Mouse (Mus musculus): ENCODE measurements around the gene Rpl31. TPM values are rescaled to one million over a fixed set of nuclear protein-coding genes. Genes with fewer than 3 reads are reported as not detected.

Gene Rpl31
- polyA plus RNA-seq, 1 experiment from 2014 or later, result 756 TPM

Other genes starting within 250 kb of the Rpl31 start
- gene Npas2, start 174.1 kb upstream of the Rpl31 start, polyA plus RNA-seq (2014; fragmentation: Nextera tagmentation; extraction: Ambion mirVana), result 0.41 and 0.70 TPM in 2 replicates
- gene Tbc1d8, start 110.9 kb downstream of the Rpl31 start, polyA plus RNA-seq (2014; fragmentation: Nextera tagmentation; extraction: Ambion mirVana), result 6.4 and 12.2 TPM in 2 replicates
- gene Cnot11, start 167.2 kb downstream of the Rpl31 start, polyA plus RNA-seq (2014; fragmentation: Nextera tagmentation; extraction: Ambion mirVana), result 30.0 and 36.2 TPM in 2 replicates
- 41.3 and 45.2 TPM in 2 replicates for gene Rnf149, start 209.6 kb downstream of the Rpl31 start, polyA plus RNA-seq (2014; fragmentation: Nextera tagmentation; extraction: Ambion mirVana)